Mouse (Mus musculus): ENCODE measurements at regions not wholly inside any gene's neighbourhood (a gene's known extent, or its start where the extent isn't known, plus 50 kb on each side); places are given as distances from the start of the nearest gene placed in this dataset.
A peak's percentile ranks its signal among the peaks of the same experiment; 100 is the strongest.

GRCm38 (mm10) chr9:69705942-69706341 is 54.8 kb downstream of the Foxb1 start:
- DNase-seq, result no peak

DNA sequence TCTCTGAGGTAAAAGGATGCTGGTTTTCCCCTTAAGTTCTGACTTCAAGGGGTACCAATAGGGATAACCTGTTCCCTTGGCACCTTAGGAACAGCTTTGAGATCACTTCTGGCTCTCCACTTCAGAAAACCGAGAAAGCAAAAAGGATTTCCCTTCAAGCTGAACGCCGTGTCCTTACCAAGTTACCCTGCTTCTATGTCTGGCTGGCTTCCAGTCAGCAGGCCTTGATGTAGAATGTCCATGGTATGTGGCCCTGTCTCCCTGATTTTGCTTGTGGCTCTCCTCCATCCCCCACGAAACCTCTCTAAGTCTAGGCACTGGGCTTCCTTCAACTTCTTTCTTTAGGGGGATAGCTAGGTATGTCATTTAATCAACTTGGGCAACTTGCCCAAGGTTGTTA is 55.7 kb downstream of the Foxb1 start:
- DNase-seq, result no peak

GRCm38 (mm10) chr9:69703731-69704130 is 57.0 kb downstream of the Foxb1 start:
- DNase-seq, result no peak

DNA sequence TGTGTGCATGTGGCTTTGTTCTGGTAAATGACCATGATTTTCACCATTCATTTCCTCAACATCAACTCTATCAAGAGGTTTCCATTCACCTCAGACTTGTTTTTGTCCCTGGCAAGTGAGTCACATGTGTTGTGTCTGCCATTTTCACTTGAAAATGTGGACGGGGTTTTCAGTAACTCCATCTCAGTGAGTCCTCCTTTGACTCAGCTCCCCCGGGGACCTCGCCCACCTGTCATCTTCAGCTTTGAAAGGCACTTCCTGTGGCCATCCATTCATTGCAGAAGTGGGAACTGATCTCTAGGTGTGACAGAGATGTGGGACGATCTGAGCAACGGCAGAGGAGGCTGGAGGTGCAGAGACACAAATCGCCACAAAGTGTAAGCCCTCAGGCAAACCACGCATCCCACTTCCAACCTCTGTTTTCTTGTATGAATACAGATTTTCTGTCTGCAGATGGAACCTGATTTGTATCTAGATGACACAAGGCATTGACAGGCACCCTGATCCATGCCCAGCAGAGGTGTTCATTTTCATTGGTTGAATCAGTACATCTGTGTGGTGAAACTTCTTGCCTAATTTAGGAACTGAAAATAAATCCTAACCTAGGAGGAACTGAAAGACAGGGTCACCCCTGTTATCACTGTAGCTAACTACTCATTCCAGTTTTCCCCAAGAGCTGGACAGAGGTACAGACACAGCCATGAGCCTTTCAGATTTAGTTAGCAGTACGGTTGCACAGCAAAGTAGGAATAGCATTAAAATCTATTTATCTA is 58.4 kb downstream of the Foxb1 start:
- no peak for DNase-seq

- DNase-seq, result no peak
Measured at GRCm38 (mm10) chr9:69700696-69701095, 60.0 kb downstream of the Foxb1 start.

DNA sequence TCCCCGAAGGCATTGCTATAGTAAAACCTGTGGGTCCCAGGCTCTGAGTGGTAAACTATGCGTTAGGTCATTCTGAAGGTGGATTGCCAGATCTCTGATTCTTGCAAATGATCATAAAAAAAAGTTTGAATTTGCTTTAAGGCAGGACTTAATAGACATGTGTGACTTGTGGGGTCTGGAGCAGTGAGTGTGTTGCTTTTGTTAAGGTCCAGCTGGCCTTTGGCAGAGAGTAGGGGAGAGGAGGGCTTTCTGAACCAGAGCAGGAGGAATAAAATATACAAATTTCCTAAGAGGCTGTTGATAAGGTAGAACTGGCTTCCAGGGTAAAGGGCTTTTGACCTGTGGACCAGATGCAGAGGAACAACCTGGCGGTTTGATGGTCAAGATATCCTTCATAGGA is 69.0 kb downstream of the Foxb1 start:
- no peak for DNase-seq

DNA sequence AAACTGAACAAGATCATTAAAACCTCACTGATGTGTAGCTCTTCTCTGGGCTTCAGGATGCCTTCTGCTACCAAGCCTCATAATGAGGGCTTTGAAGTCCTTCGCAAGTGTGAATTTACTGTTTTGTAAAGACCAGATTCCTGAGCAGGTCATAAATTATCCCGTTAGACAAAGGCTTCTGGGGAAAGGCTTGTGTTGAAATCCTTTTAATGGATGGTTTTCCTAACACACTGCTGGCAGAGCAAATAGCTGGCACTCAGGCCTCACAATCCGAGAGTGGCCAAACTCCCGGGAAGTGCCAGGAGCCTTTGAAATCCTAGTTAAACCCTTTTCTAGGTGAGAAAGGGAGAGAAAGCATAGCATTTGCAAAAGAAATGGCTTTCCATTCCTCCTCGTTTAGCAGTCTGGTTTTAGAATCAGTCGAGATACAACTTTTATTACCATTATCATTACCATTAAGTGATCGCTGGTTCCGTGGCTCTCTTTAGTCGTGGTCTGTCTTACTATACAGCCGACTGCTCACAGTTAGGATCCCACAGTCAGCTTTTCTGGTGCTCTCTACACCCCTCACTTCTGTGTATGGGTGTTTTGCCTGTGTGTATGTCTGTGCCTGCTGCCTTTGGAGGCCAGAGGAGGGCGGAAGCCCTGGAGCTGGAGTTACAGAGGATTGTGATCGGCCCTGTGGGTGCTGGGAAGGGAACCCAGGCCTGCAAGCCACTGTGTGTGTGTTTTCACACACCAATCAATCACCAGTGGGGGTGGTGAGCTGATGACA is 73.2 kb downstream of the Foxb1 start:
- peak; percentile 52 for DNase-seq

- no peak for DNase-seq
Measured at GRCm38 (mm10) chr9:69686766-69687165, 74.0 kb downstream of the Foxb1 start.

DNA sequence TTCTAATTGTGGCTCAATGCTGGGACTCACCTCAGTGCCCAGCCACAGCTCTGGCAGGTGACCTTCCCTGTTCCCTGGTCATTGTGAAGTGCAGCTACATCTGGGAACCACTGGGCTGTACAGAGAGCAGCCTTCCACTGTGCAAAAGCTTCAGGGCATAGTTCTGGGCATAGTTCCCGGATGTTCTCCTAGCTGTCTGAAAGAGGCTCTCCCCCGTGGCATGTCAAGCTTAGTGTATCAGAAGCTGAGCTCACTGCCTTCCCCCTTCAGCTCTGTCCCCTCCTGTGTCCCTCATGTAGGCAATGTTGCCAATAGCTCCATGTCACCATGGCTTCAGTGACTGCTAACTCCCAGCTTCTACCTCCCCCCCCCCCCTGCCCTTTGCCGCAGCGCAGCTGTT is 75.1 kb downstream of the Foxb1 start:
- no peak for DNase-seq

DNA sequence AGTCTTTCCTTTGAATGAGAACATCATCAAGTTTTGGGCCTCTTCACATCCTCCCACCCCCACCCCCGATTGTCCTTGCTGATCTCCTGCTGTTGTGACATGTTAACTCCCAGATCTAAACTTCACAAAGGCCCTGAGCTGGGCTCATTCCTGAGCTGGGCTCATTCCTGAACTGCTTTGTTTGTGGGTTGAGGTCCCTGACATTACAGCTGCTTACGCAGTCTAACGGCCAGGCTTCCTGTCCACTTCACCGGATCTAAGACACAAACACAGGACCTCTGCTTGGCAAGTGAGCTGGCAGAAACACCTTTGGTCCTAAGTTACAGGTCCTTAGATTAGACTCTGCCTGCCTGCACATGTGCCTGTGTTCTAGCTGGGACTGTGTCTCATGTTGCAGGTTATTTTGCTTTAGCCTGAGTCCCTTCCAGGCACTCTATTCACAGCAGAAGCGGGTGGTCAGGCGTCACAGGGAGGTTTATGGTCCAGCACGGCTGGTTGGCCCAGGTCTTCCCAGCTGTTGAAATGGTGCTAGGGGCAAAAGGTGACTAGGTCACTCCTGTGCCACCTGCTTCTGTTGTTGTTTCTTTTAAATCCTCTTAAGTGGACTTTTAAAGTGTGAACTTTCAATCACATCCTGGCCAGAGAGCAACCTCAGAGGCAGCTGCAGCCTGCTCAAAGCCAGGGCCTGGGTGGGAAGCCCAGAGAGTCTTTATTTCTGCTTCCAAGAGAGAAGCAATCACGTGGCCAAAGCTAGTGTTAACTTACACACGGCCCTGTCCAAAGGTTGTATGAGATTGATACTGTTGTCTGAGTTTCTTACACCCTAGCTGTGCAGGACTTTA is 79.1 kb downstream of the Foxb1 start:
- DNase-seq, result peak; percentile 46

DNA sequence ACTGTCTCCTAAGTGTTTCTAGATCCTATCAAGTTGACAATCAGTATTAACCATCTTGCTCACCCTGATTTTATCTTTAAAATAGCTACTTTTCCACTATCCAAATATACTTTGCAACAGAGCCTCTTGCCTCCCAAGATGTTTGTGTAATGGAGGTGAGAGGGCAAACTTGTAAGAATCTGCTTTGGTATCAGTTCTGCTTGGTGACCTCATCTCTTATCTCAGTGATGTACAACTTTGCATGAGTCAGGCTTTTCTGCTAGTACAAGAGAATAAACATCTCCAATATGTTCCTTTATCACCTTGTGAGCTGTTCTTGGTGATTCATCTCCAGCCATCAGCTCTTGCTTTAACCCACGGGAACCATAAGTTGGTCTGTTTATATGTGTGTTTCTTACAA is 82.1 kb downstream of the Foxb1 start:
- DNase-seq, result no peak

GRCm38 (mm10) chr9:69673463-69674105 is 87.2 kb downstream of the Foxb1 start:
- no peak for DNase-seq

DNA sequence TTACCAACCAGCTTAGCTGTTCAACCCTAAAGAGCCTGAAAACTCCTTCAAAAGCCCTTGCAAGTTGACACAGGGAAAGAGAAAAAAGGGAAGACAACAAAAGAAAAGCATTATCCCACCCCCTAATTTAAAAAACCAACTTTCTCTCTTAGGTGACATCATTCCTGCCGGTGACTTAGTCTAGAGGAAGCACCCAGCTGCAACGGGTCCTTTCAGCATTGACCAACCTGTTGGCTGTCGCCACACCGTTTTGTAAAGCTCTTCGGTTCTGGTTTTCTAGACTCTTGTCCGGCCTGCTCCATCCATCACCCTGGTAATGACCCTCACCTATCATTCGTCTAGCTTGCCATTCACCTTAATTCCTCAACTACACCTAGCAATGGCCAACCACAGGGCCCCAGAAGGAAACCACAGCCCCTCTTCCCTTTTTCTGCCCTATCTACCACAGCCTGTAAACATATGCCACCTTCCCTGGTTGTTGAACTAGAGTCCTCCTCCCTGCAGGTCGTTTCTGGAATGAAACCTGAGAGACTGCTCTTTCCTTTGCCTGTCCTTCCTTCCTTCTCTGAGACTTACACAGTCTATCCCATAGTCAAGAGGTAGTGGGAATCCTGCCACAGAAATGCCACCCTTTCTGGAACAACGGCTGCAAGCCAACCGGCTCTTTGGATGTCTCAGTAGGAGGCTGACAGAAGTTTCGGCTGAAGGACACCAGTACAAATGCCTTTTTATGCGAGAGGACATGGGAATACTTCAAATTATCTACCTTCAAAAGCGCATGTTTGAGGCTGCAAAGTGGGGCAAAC is 87.9 kb downstream of the Foxb1 start:
- DNase-seq, result no peak

- peak; percentile 43 for DNase-seq
Measured at GRCm38 (mm10) chr9:69671199-69671598, 89.5 kb downstream of the Foxb1 start.

GRCm38 (mm10) chr9:69670551-69671044 is 90.1 kb downstream of the Foxb1 start:
- DNase-seq, result peak; percentile 70

GRCm38 (mm10) chr9:69669611-69670550 is 90.9 kb downstream of the Foxb1 start:
- DNase-seq, result peak; percentile 56

GRCm38 (mm10) chr9:69668475-69669090 is 92.2 kb downstream of the Foxb1 start:
- no peak for DNase-seq

DNA sequence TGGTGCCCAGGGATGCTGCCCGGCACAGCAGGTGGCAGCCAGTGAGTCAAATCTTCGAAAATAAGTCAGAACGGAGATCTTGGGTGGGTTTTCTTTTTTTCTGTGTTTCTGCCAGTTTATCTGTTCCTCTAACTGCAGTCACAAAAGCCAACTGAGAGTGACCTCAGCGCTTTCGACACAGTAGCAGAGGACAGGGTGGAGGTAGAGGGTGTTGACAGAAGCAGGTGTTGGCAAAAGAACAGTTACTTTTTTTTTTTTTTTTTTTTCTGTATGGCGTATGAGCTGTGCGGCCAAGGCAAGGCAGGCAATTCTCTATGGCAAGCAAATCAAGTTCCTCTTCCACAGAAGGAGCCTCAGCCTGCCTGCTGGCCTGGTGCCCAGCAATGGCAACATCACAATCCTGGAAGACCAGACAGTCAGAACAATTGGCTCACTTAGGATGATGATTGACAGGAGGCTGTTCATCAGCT is 93.6 kb downstream of the Foxb1 start:
- no peak for DNase-seq

DNA sequence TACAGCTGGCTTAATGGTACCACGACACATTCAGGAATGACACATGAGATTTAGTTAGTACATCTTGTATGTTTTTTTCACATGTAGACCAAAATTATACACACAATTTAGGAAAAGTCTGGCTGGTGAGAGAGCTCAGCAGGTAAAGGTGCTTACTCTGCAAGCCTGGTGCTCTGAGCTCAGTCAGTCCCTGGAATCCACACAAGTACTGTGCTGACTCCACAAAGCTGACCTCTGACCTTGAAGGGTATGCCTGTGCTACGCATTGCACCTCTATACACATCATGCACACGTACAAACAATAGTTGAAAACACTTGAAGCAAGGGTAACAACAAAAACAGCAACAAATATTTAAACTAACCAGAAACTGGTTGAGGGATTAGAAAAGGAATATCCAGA is 96.5 kb downstream of the Foxb1 start:
- DNase-seq, result no peak

DNA sequence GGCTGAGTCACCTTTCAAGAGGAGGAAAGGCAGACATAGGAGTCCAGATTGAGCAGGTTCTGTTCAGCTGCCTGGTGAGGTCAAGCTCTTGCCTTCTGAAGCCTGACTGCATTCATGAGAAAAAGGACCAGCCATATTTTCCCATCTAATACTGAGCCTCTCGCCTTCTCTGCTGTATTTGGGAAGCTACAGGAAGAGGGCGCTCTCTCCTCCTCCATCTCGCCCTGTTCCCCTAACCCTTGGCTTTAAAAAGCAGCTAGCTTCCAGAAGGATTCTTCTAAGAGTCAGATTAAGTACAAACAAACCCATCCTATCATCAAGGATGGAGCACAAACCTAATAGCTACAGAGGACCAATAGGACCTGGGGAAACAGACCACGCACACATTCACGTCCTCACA is 98.3 kb downstream of the Foxb1 start:
- peak; percentile 61 for DNase-seq
